Mouse (Mus musculus) left cerebral cortex, adult 11 months (tissue): ENCODE data around the gene Ap1s2.

ENCODE experiments used
- DNase-seq: peaks from one replicate; pipeline ENCODE4 v3.0.0; 2022; ENCODE audit warnings: low spot score

The Ap1s2 gene

GRCm38 (mm10) chrX:163908337-163909250 is at the start of gene Ap1s2:
Gene Ap1s2 (plus strand): TSS chrX:163909017.
- DNase-seq = peak; percentile 92

- DNase-seq = no peak
Observed at GRCm38 (mm10) chrX:163867711-163868379, 41.0 kb upstream of the Ap1s2 start.

DNA sequence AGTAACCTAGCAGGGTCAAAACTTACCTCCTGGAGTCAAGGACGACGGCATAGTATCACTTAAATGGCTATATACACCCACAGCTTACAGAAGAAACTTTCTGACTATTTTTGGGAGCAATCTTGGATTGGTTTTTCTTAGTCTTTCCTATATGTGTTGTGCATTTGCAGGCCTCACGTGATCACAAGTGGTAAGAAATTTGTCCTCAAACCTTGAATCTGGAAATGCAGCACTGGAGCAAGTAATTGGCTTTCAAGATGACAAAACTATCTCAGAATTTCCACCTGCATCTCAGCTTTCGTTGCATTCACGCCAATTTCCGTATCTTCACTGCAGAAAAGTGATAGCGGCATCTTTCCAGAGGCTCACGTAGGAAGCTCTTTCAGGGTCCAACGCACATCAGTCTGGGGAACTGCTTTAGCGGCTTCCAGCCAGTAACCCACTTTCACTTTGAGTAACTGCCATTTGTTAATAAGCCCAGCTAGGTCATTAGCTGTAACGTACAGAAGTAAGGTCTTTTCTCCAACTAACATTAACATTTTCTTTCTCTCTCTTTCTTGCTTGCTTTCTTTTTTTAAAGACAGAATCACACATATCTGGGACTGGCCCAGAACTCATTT is 40.0 kb upstream of the Ap1s2 start:
- DNase-seq = no peak

DNA sequence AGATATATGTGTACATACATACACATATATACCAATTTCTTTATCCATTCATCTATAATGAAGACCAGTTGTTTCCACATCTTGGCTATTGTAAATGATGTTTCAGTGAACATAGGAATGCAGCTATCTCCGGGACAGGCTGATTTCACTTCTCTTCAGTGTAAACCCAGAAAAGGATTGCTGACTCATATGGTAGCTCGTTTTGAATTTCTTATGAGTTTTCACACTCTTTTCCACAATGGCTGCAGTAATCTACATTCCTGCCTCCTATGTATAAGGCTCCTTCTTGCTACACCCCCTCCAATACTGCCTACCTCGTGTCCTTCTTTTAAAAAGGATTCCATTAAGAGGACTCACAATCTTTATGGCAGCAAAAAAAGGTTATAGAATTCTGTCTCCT is 32.9 kb upstream of the Ap1s2 start:
- DNase-seq = no peak

DNA sequence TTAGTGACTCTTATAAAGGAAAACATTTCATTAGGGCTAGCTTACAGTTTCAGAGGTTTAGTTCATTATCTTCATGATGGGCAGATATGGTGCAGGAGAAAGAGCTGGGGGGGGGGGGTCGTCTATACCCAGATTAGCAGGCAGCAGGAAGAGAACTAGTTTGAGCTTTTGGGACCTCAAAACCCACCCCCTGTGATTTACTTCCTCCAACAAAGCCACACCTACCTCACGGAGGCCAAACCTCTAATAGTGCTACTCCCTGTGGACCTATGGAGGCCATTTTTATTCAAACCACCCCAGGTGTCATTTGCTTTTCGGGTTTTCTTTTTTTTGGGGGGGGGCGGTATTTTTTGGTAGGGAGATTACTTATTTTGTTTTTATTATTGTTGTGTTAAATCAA is 32.2 kb upstream of the Ap1s2 start:
- DNase-seq = no peak

GRCm38 (mm10) chrX:163879039-163879438 is 29.8 kb upstream of the Ap1s2 start:
- DNase-seq = no peak

- DNase-seq = no peak
Observed at GRCm38 (mm10) chrX:163879461-163879860, 29.4 kb upstream of the Ap1s2 start.

DNA sequence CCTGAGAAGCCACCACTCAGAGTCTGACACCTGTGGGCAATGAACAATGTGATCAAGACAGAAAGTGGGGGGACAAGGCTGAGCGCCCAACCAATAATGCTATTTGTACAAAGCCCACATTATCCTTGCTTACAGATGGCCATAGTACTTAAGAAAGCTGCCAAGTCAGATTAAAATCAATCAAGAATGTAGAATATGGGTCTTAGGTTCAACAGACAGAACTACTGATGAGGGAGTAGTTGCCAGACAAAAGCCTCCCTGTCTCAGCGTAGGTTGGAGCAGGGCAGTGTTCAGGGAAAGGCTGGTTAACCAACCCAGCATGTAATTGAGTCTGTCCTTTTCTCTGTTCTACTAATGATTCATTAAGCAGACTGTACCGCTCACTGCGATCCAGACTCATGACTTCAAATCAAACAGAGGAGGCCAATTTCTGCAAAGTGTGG is 23.3 kb upstream of the Ap1s2 start:
- no peak for DNase-seq

- no peak for DNase-seq
Observed at GRCm38 (mm10) chrX:163897354-163897753, 11.5 kb upstream of the Ap1s2 start.

GRCm38 (mm10) chrX:163899431-163900020 is 9.3 kb upstream of the Ap1s2 start:
- no peak for DNase-seq

DNA sequence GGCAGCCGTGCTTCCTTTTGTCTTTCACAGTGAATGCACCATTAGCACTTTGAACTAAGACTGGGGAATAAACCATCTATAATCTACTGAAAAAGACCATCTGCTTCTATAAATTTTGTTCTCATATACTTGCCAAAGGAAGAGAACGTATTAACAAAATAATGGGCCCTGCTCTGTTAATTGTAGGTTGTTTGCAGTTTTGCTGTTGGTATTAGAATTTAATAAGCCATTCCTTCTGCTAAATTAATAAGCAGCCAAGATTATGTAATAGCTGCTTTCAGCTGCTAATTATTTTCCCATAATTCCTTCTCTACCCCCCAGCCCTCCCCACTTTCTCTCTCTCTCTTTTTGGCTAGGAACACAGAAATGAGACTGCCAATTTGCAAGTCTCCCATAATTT is 2.0 kb upstream of the Ap1s2 start:
- DNase-seq = no peak

DNA sequence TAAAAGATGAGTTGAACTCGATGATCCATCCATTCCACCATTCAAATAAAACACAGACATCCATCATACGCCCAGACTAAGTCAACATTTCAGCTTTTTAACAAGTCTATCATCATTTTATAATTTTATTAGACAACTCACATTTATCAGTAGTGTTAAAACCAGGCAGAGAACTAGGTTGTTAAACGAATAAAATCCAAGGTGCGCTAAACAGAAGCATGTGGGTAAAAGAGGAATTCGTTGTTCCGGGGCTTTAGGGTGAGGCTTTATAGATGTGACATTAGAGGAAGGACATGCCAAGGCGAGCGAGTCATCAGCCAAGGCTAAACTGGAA is 847 bp upstream of the Ap1s2 start:
- DNase-seq = no peak

DNA sequence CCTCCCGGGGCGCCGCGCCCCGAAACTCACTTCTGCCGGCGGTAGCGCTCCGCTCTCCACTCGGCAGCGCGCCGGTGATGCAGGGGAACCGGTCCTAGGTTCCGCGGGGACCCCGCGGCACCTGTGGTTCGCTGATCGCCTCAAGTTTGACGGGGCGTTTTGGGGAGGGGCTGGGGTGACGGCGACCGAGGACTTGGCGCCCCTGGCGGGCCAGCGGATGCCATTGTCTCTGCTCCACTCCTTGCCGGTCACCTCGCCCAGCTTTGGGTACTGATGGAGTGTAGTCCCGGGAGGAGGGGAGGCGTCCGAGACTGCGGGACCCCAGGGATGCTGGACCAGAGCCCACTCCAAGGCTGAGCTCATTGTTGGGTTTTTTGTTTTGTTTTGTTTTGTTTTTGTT is 564 bp downstream of the Ap1s2 start:
- DNase-seq = no peak

DNA sequence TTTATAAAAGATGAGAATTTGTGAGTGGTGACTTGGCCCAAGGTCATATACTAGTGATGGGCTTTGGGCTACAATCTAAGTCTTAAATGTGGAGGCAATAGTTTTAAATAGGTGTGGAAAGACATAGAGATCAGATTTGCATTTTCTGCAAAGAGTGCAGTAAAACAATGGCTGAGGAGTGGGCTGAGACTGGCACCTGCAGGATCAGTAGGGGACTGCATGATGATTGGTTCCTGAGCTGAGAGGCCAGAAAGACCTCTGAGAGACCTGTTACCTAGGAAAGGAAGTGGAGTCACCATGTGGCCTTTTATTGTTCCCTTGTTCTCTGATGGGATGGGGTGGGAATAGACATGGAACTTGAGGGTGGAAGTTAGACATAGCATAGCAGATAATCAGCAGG is 4.0 kb downstream of the Ap1s2 start:
- no peak for DNase-seq

DNA sequence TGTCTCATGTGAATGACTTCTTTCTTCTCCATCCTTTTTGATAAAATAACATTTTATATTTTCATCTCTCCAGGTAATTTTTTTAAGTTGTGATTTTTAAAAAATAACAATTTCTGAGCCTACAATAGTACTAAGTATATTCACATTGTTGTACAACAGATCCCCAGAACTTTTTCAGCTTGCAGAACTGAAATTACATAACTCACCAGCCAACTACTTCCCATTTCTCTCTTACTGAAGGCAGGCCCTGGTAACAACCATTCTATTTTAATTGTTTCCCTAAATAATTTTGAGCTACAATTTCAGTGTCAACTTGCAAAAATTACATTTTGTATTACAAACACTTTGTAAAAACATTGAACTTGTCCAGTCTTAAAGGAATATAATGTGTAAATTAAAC is 20.7 kb downstream of the Ap1s2 start:
- DNase-seq = no peak

DNA sequence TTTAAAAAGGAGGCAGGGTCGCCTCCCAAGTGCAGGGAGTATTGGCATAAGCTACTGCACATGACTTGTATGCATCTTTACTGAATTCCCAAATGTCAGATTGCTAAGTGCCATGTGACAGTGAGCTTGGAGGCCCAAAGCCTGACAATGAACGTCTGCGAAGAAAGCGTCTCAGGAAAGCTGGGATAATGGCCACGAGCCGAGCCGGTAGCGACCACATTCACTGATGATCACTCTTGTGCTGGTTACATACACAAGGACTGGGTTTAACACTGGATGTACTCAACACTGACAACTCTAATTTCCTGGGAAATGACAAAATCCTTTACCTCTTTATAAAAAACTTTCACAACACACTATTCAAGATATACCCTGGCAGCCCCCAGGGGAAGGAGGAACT is 25.9 kb downstream of the Ap1s2 start:
- DNase-seq = no peak

GRCm38 (mm10) chrX:163938587-163938986 is 29.8 kb downstream of the Ap1s2 start:
- DNase-seq = peak; percentile 22

DNA sequence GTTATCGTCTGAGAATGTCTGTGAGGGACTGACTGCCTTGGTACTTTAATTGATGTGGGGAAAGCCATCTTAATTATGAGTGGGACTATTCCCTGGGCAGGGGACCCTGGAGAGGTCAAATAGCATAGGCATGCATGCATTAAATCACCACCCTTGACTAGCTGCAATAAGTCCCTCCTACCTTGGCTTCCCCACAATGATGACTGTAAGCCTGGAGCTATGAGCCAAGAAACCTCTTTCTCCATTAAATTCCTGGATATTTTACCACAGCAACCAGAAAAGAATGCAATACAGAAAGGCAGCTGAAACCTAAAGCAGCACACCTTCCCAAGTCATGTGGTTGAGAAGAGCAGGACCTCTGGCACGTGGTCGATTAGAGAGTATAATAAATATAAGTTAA is 35.6 kb downstream of the Ap1s2 start:
- no peak for DNase-seq

GRCm38 (mm10) chrX:163951618-163952017 is 42.8 kb downstream of the Ap1s2 start:
- no peak for DNase-seq

DNA sequence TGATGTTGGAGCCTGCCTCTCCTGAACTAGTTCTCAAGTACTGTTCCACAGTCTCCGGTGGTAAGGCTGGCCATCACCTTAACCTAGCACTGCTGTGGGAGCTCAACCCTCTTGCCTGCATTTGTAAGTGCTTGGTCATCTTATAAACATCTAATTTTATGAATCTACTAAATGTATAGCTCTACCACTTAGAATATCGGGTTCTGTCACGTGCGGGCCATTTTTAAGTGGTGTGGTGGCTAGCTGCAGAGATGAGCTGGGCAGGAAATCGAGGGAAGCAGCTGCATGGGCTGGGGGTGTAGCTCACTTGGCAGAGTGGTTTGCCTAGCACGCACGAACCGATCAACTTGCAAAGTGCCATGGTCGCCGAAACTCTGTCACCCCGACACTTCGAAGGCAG is 48.6 kb downstream of the Ap1s2 start:
- no peak for DNase-seq

DNA sequence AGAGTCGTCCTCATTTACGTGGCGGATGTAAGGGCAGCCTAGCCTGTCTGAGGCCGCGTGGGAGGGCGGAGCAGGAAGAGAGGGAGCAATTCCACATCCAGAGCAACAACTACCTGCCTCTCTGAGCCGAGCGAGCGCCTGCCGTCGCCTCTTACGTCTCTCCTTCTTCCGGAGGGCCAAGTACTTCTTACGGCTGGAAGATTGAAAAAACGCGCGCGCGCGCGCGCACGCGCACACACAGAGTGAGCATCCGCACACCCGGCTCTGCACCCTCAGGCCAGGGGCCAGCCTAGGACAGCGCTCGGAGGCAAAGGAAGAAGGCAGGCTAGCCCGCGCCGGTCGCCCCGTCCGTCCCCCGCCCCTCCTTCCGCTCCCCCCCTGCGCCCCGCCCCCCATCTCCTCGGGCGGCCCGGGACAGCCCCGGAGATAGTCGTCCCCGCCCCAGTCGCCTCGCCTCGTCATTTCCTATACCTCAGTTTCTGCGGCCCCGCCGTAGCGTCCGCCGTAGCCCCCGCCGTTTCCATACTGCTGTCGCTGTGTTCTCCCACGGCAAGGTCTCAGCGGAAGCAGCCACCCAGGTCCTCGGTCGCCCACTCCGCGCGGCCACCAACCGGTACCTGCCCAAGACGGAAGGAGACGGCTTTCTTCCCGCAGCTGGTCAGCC is 49.1 kb downstream of the Ap1s2 start:
- DNase-seq = no peak

- peak; percentile 72 for DNase-seq
Observed at GRCm38 (mm10) chrX:163958467-163958875, 49.7 kb downstream of the Ap1s2 start, which contains the start of gene Zrsr2. Gene Zrsr2 (minus strand): TSS chrX:163958661.
